Mouse (Mus musculus) large intestine, adult 2 months (tissue): ENCODE results near the gene Ppp1r27. TPM values are rescaled to one million over a fixed set of nuclear protein-coding genes. Genes with fewer than 3 reads are reported as not detected.
"Not testable (repeated sequence)": the region's sequence is repeated elsewhere in the genome, so short reads cannot be mapped to it uniquely, and the experiment has no call there.

ENCODE experiments used
- DNase-seq: peaks from one replicate; pipeline ENCODE4 v3.0.0-alpha.2; 2012; ENCODE audit warnings: low read depth, low spot score
- WGBS: fragments of 180-500 bp; shearing (Covaris S2); methylation state at CpG from one replicate; pipeline ENCODE4 v1.1.7; 2018; 5-methylcytosine and 5-hydroxymethylcytosine counted together
- polyA plus RNA-seq: library from polyadenylated mRNA; depleted of rRNA; stranded (reverse); fragments of >200 nt; gene quantifications from 2 replicates; pipeline ENCODE4 v1.2.3, GENCODE M21; 2012; rRNA removed

Gene Ppp1r27
- polyA plus RNA-seq = 0.22 TPM in 1 of 2 replicates, not detected in the other

DNA sequence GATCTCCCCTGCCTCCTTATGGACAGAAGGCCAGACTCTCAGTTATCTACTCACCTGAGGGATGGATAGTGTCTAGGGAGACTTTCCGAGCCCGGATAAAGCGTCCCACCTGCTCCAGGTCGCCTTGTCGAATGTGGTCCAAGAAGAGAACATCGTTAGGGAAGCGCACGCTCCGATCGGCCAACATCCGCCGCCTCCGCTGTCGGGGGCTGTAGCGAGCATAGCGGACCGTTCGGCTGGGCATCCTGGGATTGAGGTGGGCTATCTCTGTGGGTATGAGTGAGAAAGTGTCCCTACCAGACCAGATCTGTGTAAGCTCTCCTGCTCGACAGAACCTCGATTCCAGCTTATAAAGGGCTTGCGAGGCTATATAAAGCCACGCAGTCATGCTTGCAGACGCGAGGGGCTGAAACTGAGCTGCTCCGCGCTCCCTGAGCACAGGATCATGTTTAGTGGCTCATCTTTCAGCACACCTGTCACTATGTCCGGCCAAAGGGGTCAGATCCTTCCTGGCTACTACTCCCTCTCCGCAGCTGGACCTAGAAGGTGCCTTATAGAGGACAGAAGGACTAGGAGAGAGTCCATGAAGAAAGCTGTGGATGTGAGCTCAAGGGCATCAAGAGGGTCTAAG is at the start of gene Ppp1r27:
Gene Ppp1r27, minus strand, starts transcription at position 323 of the 631 bp plus-strand sequence.
- no peak for DNase-seq
- 96% methylated on average over 28 of the region's 28 CpGs for WGBS

- WGBS = 91% methylated on average over 3 of the region's 3 CpGs
- DNase-seq = no peak
Observed at GRCm38 (mm10) chr11:120600716-120601115, 49.8 kb upstream of the Ppp1r27 start.

DNA sequence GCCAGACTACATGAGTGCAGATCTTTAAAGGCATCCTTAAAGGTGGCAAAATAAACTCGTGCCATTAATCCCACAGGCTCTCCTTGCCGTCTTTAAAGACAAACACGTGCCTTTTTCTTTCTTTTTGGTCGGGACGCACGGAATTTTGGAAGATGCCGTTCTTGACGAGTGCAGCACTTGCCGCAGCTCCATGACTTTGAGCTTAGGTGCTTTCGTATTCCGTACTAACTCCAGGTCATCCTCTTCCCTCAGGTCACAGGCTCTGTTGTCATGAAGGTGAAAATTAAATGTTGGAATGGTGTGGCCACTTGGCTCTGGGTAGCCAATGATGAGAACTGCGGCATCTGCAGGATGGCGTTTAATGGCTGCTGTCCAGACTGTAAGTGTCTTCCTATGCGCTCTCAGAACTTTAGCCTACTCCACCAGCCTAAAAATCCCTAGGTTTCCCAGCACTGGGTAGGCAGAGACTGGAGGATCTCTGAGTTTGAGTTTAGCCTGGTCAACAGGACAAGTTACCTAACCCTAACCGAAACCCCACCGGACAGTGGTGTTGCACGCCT is 48.1 kb upstream of the Ppp1r27 start:
- WGBS = 39% methylated on average over 17 of the region's 17 CpGs
- no peak for DNase-seq

GRCm38 (mm10) chr11:120598283-120598989 is 47.5 kb upstream of the Ppp1r27 start, which contains the start of the genes Alyref and Anapc11:
Gene Alyref, minus strand, starts transcription at chr11:120598365.
Gene Anapc11, plus strand, starts transcription at chr11:120598421.
- 1% methylated on average over 87 of the region's 88 CpGs for WGBS

DNA sequence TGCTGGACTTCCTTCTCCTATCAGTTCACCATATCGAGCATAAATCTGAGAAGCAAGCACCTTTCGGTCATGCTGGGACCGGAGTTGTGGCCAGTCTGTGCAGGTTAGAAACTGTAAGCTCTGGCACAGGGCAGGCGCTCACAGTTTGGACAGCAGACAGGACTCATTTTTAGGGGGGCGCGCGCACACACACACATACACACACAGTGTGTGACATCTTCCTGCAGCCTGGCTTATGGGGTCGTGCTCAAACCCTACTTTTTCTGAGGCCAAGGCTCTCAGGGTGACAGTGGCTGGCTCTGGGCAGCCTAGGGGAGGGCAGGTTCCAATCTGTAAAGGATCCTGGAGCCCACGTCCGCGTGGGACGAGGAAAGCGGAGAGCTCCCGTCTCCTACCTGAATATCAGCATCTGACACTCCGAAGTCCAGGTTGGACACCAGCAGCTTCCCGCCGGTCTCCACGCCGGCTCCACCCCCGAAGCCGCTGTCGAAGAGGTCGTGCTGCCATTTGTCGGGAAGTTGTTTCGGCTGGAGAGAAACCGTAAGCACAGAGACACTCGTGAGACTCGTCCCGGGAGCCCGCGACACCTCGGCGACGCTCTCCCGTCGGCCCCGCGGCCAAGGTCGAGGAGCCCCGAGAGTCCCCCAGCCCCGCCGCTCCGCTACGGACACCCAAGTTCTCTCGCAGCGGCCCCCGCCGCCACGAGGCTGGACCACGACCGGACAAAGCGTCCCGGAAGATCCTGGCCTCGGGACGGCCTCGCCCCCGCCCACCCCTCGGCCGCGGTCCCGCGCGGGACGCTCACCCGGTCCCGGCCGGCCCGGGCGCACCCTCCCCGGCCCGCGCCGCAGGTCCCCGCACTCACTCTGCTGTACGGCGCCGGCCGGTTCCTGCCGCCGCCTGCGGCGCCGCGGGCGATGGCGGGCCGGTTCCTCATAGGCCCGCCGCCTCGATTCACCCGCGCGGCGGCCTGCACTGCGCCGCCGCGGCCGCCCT is 46.6 kb upstream of the Ppp1r27 start:
- DNase-seq = no peak

More at GRCm38 (mm10) chr11:120598283-120598989, 47.5 kb upstream of the Ppp1r27 start, which contains the start of the genes Alyref and Anapc11:
- DNase-seq = peak; percentile 71

DNA sequence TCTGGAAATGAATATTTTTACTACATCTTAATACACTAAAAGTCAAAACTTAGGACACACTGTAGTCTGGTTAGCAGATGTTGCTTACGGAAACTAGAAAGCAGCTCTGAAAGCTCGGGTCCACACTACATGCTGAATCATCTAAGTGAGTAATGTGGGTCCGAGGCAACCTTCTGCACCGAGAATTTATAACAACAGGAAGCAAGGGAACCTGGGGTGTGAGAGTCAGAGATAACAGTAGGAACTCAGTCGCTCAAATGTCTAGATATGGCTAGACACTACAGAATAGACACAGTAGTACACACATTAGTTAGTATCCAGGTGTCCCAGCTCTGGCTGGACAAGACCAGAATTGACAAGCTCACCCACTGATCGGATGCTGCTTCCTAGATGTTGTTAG is 37.6 kb upstream of the Ppp1r27 start:
- WGBS = 91% methylated on average over 6 of the region's 6 CpGs
- DNase-seq = no peak

More for the DNA sequence above, 46.6 kb upstream of the Ppp1r27 start:
- 2% methylated on average over 99 of the region's 99 CpGs for WGBS

- 94% methylated on average over 1 of the region's 1 CpGs for WGBS
- DNase-seq = no peak
Observed at GRCm38 (mm10) chr11:120583937-120584336, 33.0 kb upstream of the Ppp1r27 start.

DNA sequence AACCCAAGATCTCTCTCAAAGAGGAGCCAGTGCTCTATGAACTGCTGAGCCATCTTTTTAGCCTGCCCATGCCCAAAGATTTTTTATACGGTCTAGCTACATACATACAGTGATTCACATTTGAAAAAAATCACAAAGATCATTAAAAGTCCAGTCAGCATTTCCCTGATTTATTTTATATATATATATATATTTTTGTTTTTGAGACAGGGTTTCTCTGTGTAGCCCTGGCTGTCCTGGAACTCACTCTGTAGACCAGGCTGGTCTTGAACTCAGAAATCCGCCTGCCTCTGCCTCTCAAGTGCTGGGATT is 32.0 kb upstream of the Ppp1r27 start:
- WGBS = 96% methylated on average over 2 of the region's 2 CpGs

GRCm38 (mm10) chr11:120582268-120582981 is 31.5 kb upstream of the Ppp1r27 start:
- no peak for DNase-seq
- WGBS = 51% methylated on average over 8 of the region's 8 CpGs

More for the DNA sequence above, 32.0 kb upstream of the Ppp1r27 start:
- DNase-seq = not testable (repeated sequence)

DNA sequence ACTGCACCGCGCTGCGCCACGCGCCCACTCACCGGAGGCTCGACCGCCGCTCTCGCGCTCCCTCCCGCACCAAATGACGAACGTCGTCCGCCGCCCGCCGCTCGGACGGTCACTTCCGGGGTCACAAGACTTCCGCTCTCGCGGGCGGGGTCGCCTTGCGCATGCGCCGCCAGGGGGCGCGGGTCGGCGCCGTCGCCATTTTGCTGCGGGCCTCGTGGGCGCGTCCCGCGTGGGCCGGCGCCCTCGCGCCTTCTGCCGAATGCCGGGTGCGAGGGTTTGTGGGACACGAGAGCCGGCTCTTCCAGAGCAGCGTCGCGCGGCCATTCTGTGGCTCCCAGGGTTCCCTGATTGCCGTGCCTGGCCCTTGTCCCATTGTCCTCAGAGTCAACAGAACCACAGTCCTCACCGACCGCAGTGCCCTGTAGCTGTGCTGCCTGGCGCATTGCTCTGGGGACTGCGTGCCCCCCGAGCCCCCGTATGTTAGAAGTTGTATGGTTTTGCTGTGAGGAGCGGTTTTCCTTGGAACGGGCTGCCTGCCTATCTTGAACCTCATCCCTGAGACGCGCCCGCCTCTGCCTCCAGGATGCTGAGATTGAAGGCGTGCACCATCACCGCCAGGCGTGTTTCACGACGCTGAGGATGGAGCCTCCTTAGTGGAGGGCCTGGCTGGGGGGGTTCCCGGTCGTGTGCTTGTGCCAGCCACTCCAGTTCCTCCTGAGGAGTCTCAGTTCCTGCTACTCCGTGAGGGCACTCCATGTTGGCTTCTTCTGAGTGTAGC is 30.7 kb upstream of the Ppp1r27 start, which contains the start of gene Arhgdia:
Gene Arhgdia, minus strand, starts transcription at position 135 of the 778 bp plus-strand sequence.
- 2% methylated on average over 75 of the region's 75 CpGs for WGBS
- no peak for DNase-seq

GRCm38 (mm10) chr11:120580871-120581331 is 30.0 kb upstream of the Ppp1r27 start:
- WGBS = under 1% methylated on average over 43 of the region's 44 CpGs

DNA sequence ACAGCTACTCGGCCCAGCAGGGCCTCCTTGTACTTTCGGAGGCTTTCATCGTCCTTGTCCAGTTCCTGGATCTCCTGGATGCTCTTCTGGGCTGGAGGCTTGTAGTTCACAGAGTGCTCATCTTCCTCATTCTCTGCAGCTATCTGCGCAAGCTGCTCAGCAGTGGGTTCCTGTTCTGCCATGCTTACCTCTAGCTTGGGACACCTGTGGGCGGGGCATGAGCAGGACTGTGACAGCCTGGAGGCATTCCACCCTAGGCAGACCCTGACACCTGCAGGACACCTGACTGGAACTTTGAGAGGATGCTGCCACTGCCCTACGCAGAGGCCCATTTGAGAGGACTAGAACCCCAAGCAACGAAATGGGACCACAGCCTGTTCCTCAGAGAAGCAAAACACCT is 29.3 kb upstream of the Ppp1r27 start:
- 22% methylated on average over 7 of the region's 7 CpGs for WGBS
- DNase-seq = no peak

More at GRCm38 (mm10) chr11:120580871-120581331, 30.0 kb upstream of the Ppp1r27 start:
- DNase-seq = no peak

GRCm38 (mm10) chr11:120579316-120580107 is 28.6 kb upstream of the Ppp1r27 start:
- DNase-seq = no peak
- WGBS = 55% methylated on average over 15 of the region's 15 CpGs

DNA sequence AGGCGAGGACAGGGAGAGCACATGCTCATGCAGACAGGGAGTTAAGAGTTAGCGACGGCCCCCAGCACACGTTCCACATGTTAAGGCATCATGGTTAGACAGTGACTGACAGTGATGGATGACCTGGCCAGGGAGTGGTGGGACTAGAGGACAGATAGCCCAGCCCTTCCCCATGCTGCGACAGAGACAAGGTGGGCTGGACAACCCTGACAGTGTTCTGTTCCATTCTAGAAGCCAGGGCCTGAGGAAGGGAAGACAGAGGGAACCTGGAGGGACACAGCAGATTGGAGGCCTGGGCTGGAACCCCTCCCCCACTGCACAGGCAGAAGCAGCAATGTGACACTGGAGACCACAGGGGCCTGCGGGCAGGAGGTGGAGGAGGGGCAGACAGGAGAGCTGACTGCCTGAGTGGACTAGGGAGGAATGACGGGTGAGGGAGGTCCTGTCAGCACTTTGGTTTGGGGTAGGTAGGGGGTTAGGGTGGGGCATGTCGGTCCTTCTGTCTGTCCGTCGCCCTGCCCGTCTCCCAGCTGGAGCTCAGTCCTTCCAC is 27.8 kb upstream of the Ppp1r27 start:
- no peak for DNase-seq
- 88% methylated on average over 11 of the region's 11 CpGs for WGBS

DNA sequence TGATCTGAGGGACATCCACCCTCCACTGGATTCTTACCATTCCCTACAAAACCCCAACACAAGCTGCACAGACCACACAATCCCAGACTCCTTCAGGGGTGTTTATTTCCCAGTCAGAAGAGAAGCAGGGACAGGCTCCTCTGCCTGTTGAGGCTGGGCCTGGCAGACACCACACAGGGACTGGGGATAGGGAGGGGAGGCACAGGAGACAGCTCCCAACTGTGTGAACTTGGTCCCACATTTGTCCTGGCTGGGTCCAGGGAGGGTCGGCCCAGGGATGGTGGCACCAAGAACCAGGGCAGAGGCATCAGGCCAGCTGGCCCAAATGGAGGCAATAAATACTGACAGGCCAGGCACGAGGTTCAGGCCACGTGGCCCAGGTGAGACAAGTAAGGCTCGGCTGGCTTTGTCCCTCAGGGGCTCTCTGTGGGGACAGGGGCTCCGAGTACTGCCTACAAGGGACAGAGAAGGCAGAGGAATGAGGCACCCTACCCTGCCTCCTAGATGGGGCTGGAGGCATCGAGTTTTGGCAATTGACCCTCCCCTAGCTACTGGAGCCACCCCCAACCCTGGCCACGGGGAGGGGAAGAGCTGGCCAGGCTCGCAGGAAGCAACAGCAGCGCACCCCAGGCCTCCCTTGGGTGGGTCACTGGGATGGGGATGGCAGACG is 27.2 kb upstream of the Ppp1r27 start:
- no peak for DNase-seq
- WGBS = 59% methylated on average over 10 of the region's 10 CpGs
